Mouse (Mus musculus): Measurements from ENCODE around the gene Tnni1. TPM values are rescaled to one million over a fixed set of nuclear protein-coding genes. Genes with fewer than 3 reads are reported as not detected.
A peak's percentile ranks its signal among the peaks of the same experiment; 100 is the strongest.

Gene Tnni1
- 22.1 and 25.9 TPM in 2 replicates for polyA plus RNA-seq (2012; rRNA removed)

DNA sequence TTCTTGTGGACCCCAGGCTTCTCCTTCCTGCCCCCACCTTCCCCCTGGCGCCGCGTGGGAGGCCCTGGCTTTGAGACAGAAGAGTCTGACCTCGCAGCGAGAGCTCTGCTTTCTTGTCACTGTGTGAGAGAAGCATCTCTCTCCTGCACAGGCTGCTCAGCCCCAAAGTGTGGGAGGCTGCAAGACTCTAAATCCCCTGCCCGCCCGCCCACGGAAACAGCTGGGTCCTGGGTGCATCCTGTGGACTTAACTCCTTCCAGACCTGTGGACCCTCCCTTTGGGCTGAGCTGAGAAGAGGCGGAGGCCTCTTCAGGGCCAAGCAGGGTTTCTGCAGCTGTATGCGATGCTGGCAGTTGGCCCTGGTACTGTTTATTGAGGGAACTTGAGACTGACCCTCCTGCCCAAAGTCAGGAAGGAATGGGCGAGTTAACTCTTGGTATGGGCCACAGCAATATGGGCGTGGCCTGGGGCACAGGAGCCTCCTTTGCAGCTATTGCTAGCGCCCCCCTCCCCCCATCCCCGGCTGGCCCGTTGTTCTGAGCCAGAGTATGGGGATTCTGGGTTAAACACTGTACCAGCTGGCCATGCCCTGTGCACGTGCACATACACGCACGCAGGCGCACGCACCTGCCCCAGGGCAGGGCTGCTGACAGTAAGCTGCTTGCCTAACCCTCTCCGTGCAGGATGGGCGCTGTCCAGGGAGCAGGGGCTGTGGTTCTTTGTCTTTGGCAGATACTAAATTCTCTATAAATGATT is at the start of gene Tnni1:
Gene Tnni1, plus strand, starts transcription at position 655 of the 756 bp plus-strand sequence.
- no peaks in the 10 kb centered on the region for H3K27me3 ChIP-seq (ENCODE audit: control insufficient read depth, insufficient read depth, low read length)
- 25% methylated on average over 22 of the region's 22 CpGs for WGBS
- H3K4me3 ChIP-seq (replicated peaks; ENCODE audit: insufficient read depth, low read depth, low read length): no peak within 1 kb of the TSS
- no peak within 1 kb of the TSS for H3K27ac ChIP-seq (ENCODE audit: insufficient read depth, low read length)
- H3K4me1 ChIP-seq (ENCODE audit: control insufficient read depth, insufficient read depth, low read length): no peaks in the 10 kb centered on the region; the same call in 1 of the 2 replicates
- TF ChIP-seq CTCF (IDR thresholded peaks at IDR 0.05; ENCODE audit: borderline replicate concordance, insufficient read depth, low read depth, low read length) (no peak), POLR2A (IDR thresholded peaks at IDR 0.05; ENCODE audit: borderline replicate concordance, insufficient read depth, low read length) (no peak)
- DNase-seq: no peak

DNA sequence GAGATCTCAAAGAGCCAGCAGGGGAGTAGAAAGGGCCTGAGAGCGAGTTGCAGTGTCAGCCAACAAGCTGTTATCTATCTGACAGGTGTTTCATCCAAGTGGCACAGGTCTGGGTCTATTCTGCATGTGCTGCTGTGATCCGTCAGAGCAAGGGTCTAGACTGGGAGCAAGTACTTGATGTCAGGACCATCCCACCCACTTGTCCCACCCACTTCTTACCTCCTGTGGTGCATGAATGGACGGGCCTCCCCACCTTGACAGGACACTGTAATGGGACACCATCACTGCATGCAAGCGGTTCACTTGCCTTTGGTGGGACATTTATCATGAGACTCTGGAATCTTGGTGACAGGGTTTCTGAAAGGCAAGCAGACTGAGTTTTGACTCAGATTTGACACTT is 49.4 kb upstream of the Tnni1 start:
- no peak for DNase-seq
- no peak for TF ChIP-seq POLR2A (IDR thresholded peaks at IDR 0.05; ENCODE audit: borderline replicate concordance, insufficient read depth, low read length)
- no peak for TF ChIP-seq CTCF (IDR thresholded peaks at IDR 0.05; ENCODE audit: borderline replicate concordance, insufficient read depth, low read depth, low read length)
- Histone ChIP-seq H3K27ac (ENCODE audit: insufficient read depth, low read length) (no peak overlapping the region; the same call in 1 of the 2 replicates), H3K4me1 (ENCODE audit: control insufficient read depth, insufficient read depth, low read length) (no peaks in the 10 kb centered on the region), H3K4me3 (replicated peaks; ENCODE audit: insufficient read depth, low read depth, low read length) (peak overlapping the region; percentile 24), H3K27me3 (ENCODE audit: control insufficient read depth, insufficient read depth, low read length) (no peaks in the 10 kb centered on the region)
- 38% methylated on average over 4 of the region's 4 CpGs for WGBS

DNA sequence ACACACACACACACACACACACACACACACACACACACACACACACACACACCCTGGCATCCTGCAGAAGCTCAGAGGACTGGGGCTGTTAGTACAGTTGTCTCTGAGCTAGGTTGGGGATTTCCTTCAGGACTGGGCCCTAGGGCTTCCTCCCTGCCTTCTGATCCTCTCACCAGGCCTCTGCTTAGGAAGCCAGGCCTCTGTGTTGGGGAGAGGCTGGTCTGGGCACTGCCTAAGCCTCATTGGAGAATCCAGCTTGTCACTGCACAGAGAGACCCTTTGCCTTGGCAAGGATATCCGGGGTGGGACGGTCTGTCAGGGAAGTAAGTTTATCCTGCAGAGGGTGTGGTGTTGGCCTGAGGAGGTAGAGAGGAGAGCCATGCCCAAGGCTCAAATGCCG is 48.9 kb upstream of the Tnni1 start:
- DNase-seq: no peak
- H3K4me1 ChIP-seq (ENCODE audit: control insufficient read depth, insufficient read depth, low read length): no peaks in the 10 kb centered on the region
- 54% methylated on average over 3 of the region's 3 CpGs for WGBS
- H3K27me3 ChIP-seq (ENCODE audit: control insufficient read depth, insufficient read depth, low read length): no peaks in the 10 kb centered on the region
- H3K4me3 ChIP-seq (replicated peaks; ENCODE audit: insufficient read depth, low read depth, low read length): peak overlapping the region; percentile 14
- H3K27ac ChIP-seq (ENCODE audit: insufficient read depth, low read length): peak overlapping the region; percentile 27
- TF ChIP-seq CTCF (IDR thresholded peaks at IDR 0.05; ENCODE audit: borderline replicate concordance, insufficient read depth, low read depth, low read length) (no peak), POLR2A (IDR thresholded peaks at IDR 0.05; ENCODE audit: borderline replicate concordance, insufficient read depth, low read length) (no peak)

DNA sequence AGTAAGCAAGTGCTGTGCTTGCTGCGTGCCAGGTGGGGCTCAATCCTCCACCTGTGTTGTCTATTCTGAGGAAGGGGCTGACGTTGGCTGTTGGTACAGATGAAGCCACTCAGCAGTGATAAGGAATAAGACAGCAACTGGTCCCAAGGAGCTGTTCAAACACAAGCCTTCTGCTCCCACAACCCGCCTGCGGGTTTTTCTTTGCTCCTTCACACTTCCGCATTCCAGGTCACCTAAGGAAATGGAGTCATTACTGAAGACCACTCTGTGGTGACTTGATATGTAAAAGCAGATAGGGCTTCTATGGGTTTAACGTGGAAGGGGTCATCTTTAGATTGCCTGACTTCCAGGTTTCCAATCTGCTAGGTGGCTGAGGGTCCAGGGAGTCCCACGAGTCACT is 47.8 kb upstream of the Tnni1 start:
- no peak overlapping the region for H3K4me3 ChIP-seq (replicated peaks; ENCODE audit: insufficient read depth, low read depth, low read length)

GRCm38 (mm10) chr1:135731897-135732684 is 47.1 kb upstream of the Tnni1 start:
- TF ChIP-seq POLR2A (IDR thresholded peaks at IDR 0.05; ENCODE audit: borderline replicate concordance, insufficient read depth, low read length): no peak
- TF ChIP-seq CTCF (IDR thresholded peaks at IDR 0.05; ENCODE audit: borderline replicate concordance, insufficient read depth, low read depth, low read length): no peak
- H3K4me3 ChIP-seq (replicated peaks; ENCODE audit: insufficient read depth, low read depth, low read length): no peak overlapping the region
- H3K4me1 ChIP-seq (ENCODE audit: control insufficient read depth, insufficient read depth, low read length): no peaks in the 10 kb centered on the region
- DNase-seq: no peak
- no peak overlapping the region for H3K27ac ChIP-seq (ENCODE audit: insufficient read depth, low read length)
- no peaks in the 10 kb centered on the region for H3K27me3 ChIP-seq (ENCODE audit: control insufficient read depth, insufficient read depth, low read length)
- WGBS: 50% methylated on average over 11 of the region's 11 CpGs

More for the DNA sequence above, 47.8 kb upstream of the Tnni1 start:
- no peak for DNase-seq
- TF ChIP-seq CTCF (IDR thresholded peaks at IDR 0.05; ENCODE audit: borderline replicate concordance, insufficient read depth, low read depth, low read length) (no peak), POLR2A (IDR thresholded peaks at IDR 0.05; ENCODE audit: borderline replicate concordance, insufficient read depth, low read length) (no peak)
- 73% methylated on average over 7 of the region's 7 CpGs for WGBS
- Histone ChIP-seq H3K27me3 (ENCODE audit: control insufficient read depth, insufficient read depth, low read length) (no peaks in the 10 kb centered on the region), H3K27ac (ENCODE audit: insufficient read depth, low read length) (no peak overlapping the region), H3K4me1 (ENCODE audit: control insufficient read depth, insufficient read depth, low read length) (no peaks in the 10 kb centered on the region)

DNA sequence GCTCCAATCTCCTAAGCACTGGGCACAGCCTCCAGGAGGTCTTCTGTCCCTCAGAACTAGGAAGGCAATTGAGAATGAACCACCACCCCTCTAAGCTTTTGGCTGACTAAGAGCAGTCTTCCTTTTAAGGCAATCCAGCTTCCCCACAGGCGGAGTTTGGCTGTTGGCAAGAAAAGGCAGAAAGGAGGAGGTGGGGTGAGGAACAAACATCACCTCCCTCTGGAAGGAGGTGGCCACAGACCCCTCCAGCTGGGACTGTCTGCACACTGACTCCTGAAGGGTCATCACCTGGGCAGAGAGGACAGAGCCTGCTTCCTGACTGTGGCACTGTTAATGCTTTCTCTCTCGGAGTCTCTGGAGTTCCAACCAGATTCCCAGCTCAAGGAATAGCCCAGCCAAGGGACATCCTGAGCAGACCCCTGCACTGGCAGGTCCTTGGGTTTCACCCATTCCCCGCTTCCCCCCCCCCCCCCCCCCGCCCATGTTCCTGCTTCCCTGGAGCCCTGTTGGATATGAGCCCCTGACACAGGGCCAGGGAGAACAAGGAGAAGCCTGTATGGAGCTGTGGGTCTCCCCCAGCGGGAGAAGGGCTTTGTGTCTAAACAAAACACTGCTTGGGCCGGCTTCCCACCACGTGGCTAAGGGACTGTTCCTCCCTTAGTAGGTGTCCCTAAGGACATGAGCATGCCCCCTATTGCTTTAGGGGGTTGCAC is 44.9 kb upstream of the Tnni1 start:
- TF ChIP-seq POLR2A (IDR thresholded peaks at IDR 0.05; ENCODE audit: borderline replicate concordance, insufficient read depth, low read length) (no peak), CTCF (IDR thresholded peaks at IDR 0.05; ENCODE audit: borderline replicate concordance, insufficient read depth, low read depth, low read length) (no peak)
- Histone ChIP-seq H3K27ac (ENCODE audit: insufficient read depth, low read length) (peak overlapping the region; percentile 68; the same call in 1 of the 2 replicates), H3K27me3 (ENCODE audit: control insufficient read depth, insufficient read depth, low read length) (no peaks in the 10 kb centered on the region), H3K4me3 (replicated peaks; ENCODE audit: insufficient read depth, low read depth, low read length) (no peak overlapping the region), H3K4me1 (ENCODE audit: control insufficient read depth, insufficient read depth, low read length) (no peaks in the 10 kb centered on the region)
- peak; percentile 27 to 58 for DNase-seq
- 18% methylated on average over 7 of the region's 7 CpGs for WGBS

DNA sequence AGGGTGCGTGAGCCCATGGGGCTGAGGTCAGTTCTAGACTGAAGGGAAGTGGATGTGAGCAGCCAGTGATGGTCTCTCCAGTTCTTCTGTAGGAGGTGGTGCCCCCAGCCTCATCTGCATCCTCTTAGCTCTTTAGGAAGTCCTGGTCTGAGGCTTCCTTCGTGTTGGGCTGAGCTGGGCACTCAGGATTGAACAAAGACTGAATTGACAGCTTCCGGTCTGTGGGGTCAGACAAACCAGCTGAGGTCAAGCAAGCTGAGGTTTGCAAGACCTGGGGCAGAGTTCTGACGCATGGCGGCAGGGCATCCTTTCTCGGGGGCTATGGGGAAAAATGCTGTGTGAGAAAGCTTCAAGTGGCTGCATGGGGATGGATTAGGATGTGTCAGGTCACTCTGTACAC is 43.8 kb upstream of the Tnni1 start:
- Histone ChIP-seq H3K27me3 (ENCODE audit: control insufficient read depth, insufficient read depth, low read length) (no peaks in the 10 kb centered on the region), H3K27ac (ENCODE audit: insufficient read depth, low read length) (peak overlapping the region; percentile 68; the same call in 1 of the 2 replicates), H3K4me3 (replicated peaks; ENCODE audit: insufficient read depth, low read depth, low read length) (no peak overlapping the region), H3K4me1 (ENCODE audit: control insufficient read depth, insufficient read depth, low read length) (no peaks in the 10 kb centered on the region)
- TF ChIP-seq POLR2A (IDR thresholded peaks at IDR 0.05; ENCODE audit: borderline replicate concordance, insufficient read depth, low read length) (no peak), CTCF (IDR thresholded peaks at IDR 0.05; ENCODE audit: borderline replicate concordance, insufficient read depth, low read depth, low read length) (no peak)
- DNase-seq: no peak
- WGBS: 72% methylated on average over 6 of the region's 6 CpGs
